Mouse (Mus musculus): ENCODE measurements around the gene Ncoa7.

DNA sequence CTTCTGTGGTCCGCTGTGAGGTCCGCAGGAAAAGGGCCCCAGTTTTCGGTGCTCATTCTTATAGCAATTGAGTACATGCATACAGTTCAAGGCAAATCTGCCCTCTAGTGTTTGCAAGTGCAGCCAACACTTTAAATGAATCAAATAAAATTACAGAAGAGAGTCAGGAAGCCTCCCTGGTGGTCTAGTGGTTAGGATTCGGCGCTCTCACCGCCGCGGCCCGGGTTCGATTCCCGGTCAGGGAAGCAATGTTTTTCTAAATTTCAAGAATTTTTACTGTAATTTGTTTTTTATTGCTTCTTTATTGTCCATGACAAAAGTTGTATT lies 7.8 kb upstream of the Ncoa7 start:
- TF ChIP-seq CTCF (IDR thresholded peaks at IDR 0.05; ENCODE audit: control insufficient read depth, insufficient read depth, insufficient read length) = peak; percentile 38
- no peak for TF ChIP-seq MYOG (IDR thresholded peaks at IDR 0.05; ENCODE audit: control insufficient read depth, extremely low read depth, insufficient read length)
- no peak for TF ChIP-seq MYOD1 (IDR thresholded peaks at IDR 0.05; ENCODE audit: control insufficient read depth, insufficient read length, low read depth)
- TF ChIP-seq MAX (IDR thresholded peaks at IDR 0.05) = peak; percentile 46
- no peak for TF ChIP-seq USF1 (IDR thresholded peaks at IDR 0.05; ENCODE audit: low read depth)
- TF ChIP-seq FOSL1 (IDR thresholded peaks at IDR 0.05; ENCODE audit: insufficient read depth, low read length, poor library complexity, severe bottlenecking) = no peak
- no peak for TF ChIP-seq CEBPB (IDR thresholded peaks at IDR 0.05; ENCODE audit: low read depth)

Data from C2C12 (cell line).